Mouse (Mus musculus) embryonic facial prominence, embryonic 10.5 days (tissue): ENCODE results near the gene S100a3. TPM values are rescaled to one million over a fixed set of nuclear protein-coding genes. Genes with fewer than 3 reads are reported as not detected.

Source experiments
- DNase-seq: peaks from one replicate; pipeline ENCODE4 v3.0.0-alpha.2; 2017; ENCODE audit warnings: low spot score
- H3K27ac ChIP-seq: fragments of 300-500 bp; sonication (generic); replicated peaks from 2 replicates; pipeline ENCODE4 v1.5.1; 2016; ENCODE audit warnings: mild to moderate bottlenecking
- H3K27me3 ChIP-seq: fragments of 300-500 bp; sonication (generic); replicated peaks from 2 replicates; pipeline ENCODE4 v1.6.1; 2016; ENCODE audit warnings: low read depth, mild to moderate bottlenecking; ENCODE audit not compliant: poor library complexity, severe bottlenecking
- H3K36me3 ChIP-seq: fragments of 300-500 bp; sonication (generic); replicated peaks from 2 replicates; pipeline ENCODE4 v1.6.1; 2016; ENCODE audit warnings: mild to moderate bottlenecking, moderate library complexity
- H3K4me1 ChIP-seq: fragments of 300-500 bp; sonication (generic); 2 replicates; pipeline ENCODE4 v1.6.1; 2016
- H3K4me3 ChIP-seq: fragments of 300-500 bp; sonication (generic); 2 replicates; pipeline ENCODE4 v1.5.1; 2016; ENCODE audit warnings: mild to moderate bottlenecking, moderate library complexity
- H3K9me3 ChIP-seq: fragments of 300-500 bp; sonication (generic); 2 replicates; pipeline ENCODE4 v1.6.1; 2016; ENCODE audit warnings: mild to moderate bottlenecking
- WGBS: fragments of 180-500 bp; shearing (Covaris S2); methylation state at CpG from one replicate; pipeline ENCODE4 v1.1.7; 2016; 5-methylcytosine and 5-hydroxymethylcytosine counted together
- polyA plus RNA-seq: library from polyadenylated mRNA; unstranded; fragments of >200 nt; fragmentation: Nextera tagmentation; extraction: Ambion mirVana; gene quantifications from 2 replicates; pipeline ENCODE4 v1.2.1, GENCODE M21; 2016

The S100a3 gene
- polyA plus RNA-seq, 1 experiment from 2014 or later = not detected

DNA sequence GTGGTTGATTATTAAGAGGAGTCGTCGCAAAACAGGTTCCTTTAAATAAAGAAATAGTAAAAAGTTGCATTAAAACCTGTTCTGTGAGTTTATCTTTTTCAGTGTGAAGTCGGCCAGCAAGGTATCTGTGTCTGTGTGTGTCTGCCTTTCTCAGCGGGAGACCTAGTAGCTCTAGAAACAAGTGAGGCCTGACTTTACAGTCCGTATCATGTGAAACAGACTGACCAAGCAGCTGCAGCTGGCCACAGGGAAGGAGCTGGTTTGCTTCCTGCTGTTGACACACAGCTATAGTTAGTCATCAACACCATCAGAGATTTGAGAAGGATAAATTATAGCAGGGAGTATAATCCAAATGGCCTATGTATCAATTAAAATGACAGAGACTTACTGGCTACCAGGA is 28.7 kb upstream of the S100a3 start:
- no peaks in the 10 kb centered on the region for H3K4me1 ChIP-seq
- no peaks in the 10 kb centered on the region for H3K36me3 ChIP-seq
- DNase-seq = no peak
- no peak overlapping the region for H3K27ac ChIP-seq
- H3K27me3 ChIP-seq = peaks cover 2% of the 10 kb centered on the region; the same call in 1 of the 2 replicates
- no peaks in the 10 kb centered on the region for H3K9me3 ChIP-seq
- no peak overlapping the region for H3K4me3 ChIP-seq
- WGBS = 71% methylated on average over 5 of the region's 5 CpGs

DNA sequence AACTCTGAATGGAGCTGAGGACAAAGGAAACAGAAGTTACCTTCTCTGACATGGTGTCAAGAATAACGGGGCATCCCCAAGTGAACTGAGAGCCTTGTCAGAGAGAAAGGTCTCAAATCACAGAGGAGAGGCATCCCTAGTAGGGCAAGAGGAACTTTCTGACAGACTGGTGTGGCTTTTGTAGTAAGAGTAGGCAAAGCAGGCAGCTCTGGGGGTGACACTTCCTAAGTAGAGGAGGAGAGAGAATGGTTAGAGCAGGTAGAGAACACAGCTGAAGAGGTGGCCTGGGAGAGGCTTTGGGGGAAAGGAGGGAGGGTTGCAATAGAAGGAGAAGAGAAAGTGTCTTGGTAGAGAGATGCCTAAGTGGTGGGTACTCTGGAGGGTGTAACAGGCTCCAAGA is 24.9 kb upstream of the S100a3 start:
- H3K27me3 ChIP-seq = peaks cover 24% of the 10 kb centered on the region
- H3K4me3 ChIP-seq = no peak overlapping the region
- H3K36me3 ChIP-seq = no peaks in the 10 kb centered on the region
- H3K4me1 ChIP-seq = peaks cover 12% of the 10 kb centered on the region
- H3K27ac ChIP-seq = no peak overlapping the region
- no peak for DNase-seq
- 67% methylated on average over 1 of the region's 1 CpGs for WGBS
- no peaks in the 10 kb centered on the region for H3K9me3 ChIP-seq

DNA sequence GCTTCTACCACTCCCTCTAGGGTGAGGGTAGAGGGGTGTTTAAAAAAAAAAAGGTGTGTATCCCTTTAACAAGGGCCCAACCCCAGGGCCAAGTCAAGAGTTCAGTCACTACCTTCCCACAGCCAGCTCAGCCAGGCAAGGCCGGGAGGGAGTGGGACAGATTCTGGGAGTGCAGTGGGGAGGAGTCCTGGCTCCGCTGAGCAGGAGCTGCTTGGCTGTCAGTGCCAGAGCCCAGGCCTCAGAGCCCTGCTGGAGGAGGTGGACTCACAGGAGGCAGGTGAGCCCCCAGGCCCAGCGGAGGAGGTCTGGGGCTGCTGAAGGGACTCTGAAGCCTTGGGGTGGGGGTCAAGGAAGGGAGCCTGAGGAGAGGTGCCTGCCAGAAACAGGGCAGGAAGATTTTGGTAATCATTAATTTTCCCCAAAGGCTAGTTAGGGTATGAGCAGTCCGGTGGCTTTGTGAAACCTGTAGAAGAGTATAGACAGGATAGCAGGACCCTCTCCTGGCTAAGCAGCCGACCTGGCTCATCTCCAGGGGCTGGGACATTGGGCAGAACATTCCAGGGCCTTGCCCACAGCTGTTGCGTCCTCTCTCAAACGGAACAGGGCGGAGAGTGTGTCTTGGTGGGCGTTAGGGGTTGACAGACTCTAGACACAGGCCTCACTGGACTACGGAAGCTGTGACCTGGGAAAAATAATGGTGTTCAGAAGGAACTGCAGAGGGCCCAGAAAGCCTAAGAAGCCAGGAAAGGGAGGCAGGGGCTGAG is 23.1 kb upstream of the S100a3 start, which contains the start of gene S100a16:
Gene S100a16 (plus strand): TSS at position 114 of the 764 bp plus-strand sequence.
- H3K27ac ChIP-seq = no peak within 1 kb of the TSS
- no peak for DNase-seq
- 46% methylated on average over 10 of the region's 10 CpGs for WGBS
- no peak within 1 kb of the TSS for H3K4me3 ChIP-seq
- H3K27me3 ChIP-seq = peaks cover 24% of the 10 kb centered on the region
- no peaks in the 10 kb centered on the region for H3K9me3 ChIP-seq
- H3K36me3 ChIP-seq = no peaks in the 10 kb centered on the region
- peaks cover 30% of the 10 kb centered on the region for H3K4me1 ChIP-seq

DNA sequence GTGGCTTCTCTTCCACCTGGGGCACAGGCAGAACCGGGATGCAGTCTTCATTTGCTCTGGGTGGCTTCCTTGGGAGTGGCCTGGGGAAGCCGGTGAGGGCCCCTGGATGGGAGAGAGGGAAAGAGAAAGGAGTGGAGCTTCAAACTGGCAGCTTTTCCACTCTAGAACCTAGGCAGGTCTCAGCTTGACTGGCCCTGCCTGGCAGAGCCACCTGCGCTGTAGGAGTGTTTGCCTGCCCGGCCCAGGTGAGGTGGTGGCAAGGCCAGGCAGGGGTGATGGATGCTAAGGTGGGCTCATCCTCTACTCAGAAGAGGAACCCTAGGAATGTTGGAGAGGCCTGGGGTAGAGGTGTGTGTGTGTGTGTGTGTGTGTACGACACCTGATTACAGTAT is 22.5 kb upstream of the S100a3 start:
- no peak overlapping the region for H3K4me3 ChIP-seq
- no peaks in the 10 kb centered on the region for H3K9me3 ChIP-seq
- H3K27ac ChIP-seq = no peak overlapping the region
- H3K4me1 ChIP-seq = peaks cover 36% of the 10 kb centered on the region
- H3K36me3 ChIP-seq = no peaks in the 10 kb centered on the region
- DNase-seq = no peak
- H3K27me3 ChIP-seq = peaks cover 24% of the 10 kb centered on the region
- 75% methylated on average over 5 of the region's 5 CpGs for WGBS

DNA sequence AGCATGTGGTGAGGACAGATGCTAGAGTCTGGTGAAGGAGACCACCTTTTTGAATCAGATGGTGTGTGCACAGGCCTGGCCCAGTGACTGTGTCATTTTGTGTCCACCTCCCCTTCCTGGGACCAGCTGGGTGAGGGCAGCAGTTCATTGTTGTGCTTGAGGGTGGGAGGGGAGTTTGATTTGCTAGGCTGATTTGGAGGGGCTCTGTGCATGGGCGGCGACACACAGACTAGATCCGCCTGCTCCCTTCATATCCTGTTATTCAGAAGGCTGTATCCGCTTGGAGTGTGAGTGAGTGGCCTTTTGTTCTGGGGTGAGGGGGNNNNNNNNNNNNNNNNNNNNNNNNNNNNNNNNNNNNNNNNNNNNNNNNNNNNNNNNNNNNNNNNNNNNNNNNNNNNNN is 19.5 kb upstream of the S100a3 start:
- no peaks in the 10 kb centered on the region for H3K9me3 ChIP-seq
- peaks cover 26% of the 10 kb centered on the region for H3K27me3 ChIP-seq
- peaks cover 36% of the 10 kb centered on the region for H3K4me1 ChIP-seq
- no peak overlapping the region; the same call in 1 of the 2 replicates for H3K4me3 ChIP-seq
- no peaks in the 10 kb centered on the region for H3K36me3 ChIP-seq
- no peak for DNase-seq
- 49% methylated on average over 4 of the region's 4 CpGs for WGBS
- H3K27ac ChIP-seq = peak overlapping the region; percentile 48

DNA sequence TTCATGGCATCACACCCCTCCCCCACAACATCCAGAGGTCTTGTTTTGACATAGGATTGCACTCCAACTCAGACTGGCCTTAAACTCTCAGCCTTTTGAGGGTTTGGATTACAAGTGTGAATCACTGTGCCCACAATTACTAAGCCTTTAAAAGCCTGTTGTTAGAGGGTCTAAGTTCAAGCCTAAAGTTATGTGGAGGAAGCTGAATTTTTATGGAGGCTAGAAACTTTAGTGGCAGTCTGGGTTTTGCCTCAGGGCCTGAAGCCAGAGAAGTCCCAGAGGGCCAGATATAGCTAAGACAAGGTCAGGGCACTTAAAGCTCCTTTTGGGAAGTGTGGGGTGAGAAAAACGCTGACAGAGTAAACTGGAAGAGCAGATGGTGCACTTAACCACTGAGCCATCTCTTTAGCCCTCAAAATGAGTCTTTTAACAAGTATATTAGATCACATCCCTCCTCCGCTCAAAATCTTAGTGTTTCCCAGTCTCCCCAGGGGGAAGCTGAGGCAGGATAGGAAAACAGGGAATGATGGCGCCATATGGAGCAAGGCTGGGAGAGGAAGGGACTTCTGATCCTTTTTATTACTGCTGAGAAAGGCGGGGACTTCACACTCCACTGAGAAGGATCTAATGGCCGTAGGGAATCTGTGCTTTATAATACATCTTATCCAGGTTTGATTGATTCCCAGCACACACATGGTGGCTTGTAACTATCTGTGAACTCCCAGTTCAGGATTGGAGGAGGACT is 10.5 kb upstream of the S100a3 start:
- DNase-seq = no peak
- WGBS = 64% methylated on average over 5 of the region's 5 CpGs
- Histone ChIP-seq H3K36me3 (no peaks in the 10 kb centered on the region), H3K27ac (no peak overlapping the region), H3K4me3 (no peak overlapping the region), H3K9me3 (no peaks in the 10 kb centered on the region), H3K4me1 (peaks cover 16% of the 10 kb centered on the region; the same call in 1 of the 2 replicates), H3K27me3 (0 out of 2 replicates have a peak, but pooled peaks cover 2% of the 10 kb centered on the region)

DNA sequence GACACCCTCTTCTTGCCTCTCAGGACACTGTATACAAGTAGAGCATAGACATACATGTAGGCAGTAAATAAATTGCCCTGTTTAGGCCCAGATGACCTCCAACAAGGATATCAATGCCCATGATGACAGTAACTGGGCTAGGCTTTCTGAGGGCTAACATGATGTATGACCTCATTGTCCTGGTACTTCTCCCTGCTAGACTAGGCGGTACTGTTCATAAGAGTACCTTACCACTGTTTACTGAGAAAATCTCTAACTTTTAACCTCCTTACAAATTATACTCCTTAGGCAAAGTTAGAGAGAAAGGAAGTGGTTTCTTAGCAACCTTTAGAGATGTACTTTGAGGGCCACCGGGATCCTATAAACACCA is 10.0 kb upstream of the S100a3 start:
- H3K4me3 ChIP-seq = no peak overlapping the region
- no peaks in the 10 kb centered on the region for H3K9me3 ChIP-seq
- H3K36me3 ChIP-seq = no peaks in the 10 kb centered on the region
- WGBS = 96% methylated on average over 2 of the region's 2 CpGs
- no peak overlapping the region for H3K27ac ChIP-seq
- H3K4me1 ChIP-seq = peaks cover 16% of the 10 kb centered on the region; the same call in 1 of the 2 replicates
- no peaks in the 10 kb centered on the region for H3K27me3 ChIP-seq
- no peak for DNase-seq

DNA sequence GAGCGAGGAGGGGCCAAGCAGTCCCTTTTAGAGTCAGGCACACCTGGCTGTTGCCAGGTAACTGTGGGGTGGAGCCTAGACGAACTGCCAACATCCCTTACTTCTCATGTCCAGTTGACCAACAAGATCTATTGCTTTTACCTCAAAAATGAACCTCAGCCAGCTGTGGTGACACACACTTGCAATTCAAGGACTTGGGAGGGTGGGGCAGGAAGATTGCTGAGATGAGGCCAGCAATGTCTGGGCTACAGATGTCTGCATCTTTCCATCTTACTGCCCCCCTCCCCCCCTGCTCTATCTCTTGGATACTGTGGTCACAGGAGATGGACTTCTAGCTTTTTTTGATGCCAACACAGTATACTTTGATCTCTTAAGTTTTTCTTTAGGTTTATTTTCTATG is 8.1 kb upstream of the S100a3 start:
- WGBS = 79% methylated on average over 2 of the region's 2 CpGs
- DNase-seq = no peak
- Histone ChIP-seq H3K36me3 (no peaks in the 10 kb centered on the region), H3K27me3 (no peaks in the 10 kb centered on the region), H3K4me3 (no peak overlapping the region), H3K9me3 (no peaks in the 10 kb centered on the region), H3K4me1 (peaks cover 16% of the 10 kb centered on the region; the same call in 1 of the 2 replicates), H3K27ac (no peak overlapping the region)

DNA sequence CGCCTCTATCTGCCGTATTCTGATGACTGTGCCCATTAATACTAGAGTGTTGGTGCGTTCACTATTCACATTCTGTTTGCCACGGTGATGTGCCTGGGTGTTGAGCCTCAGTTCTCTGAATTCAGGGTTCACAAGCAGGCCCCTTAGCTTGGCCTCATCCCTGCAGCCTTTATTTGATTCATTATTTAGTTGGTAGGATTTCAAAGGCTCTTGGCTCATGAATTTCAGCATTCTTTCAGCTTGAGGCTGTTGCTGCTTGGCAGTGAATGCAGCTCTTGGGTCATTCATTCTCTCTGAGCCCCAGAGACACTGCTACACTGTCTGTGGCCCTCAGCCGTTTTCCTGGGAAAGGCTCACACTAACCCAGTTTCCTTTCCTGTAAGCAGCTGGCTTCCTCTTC is 4.4 kb upstream of the S100a3 start:
- WGBS = 66% methylated on average over 5 of the region's 5 CpGs
- no peaks in the 10 kb centered on the region for H3K9me3 ChIP-seq
- no peak overlapping the region for H3K4me3 ChIP-seq
- no peaks in the 10 kb centered on the region for H3K4me1 ChIP-seq
- H3K36me3 ChIP-seq = no peaks in the 10 kb centered on the region
- no peak for DNase-seq
- H3K27me3 ChIP-seq = no peaks in the 10 kb centered on the region
- no peak overlapping the region for H3K27ac ChIP-seq

DNA sequence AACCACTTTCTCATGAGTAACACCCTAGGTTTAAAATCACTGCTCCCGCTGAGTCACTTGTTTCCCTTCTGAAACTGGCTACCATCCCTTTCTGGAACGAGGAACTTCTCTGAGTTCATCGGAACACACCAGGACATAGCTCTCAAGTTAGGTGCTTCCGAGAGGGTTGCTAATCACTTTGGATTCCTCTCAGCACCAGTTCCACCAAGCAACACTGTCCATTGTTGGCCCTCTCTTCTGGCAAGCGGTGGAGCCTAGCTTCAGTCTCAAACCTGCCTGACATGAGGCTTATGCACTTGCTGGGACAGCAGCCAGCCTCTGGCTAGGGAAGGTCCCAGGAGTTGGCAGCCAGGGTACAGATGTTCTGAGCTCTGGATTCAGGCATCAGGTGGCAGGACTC is 14.3 kb downstream of the S100a3 start:
- Histone ChIP-seq H3K36me3 (no peaks in the 10 kb centered on the region), H3K27ac (no peak overlapping the region), H3K27me3 (no peaks in the 10 kb centered on the region), H3K9me3 (no peaks in the 10 kb centered on the region), H3K4me1 (no peaks in the 10 kb centered on the region; the same call in 1 of the 2 replicates), H3K4me3 (no peak overlapping the region)
- DNase-seq = no peak
- 88% methylated on average over 5 of the region's 5 CpGs for WGBS

DNA sequence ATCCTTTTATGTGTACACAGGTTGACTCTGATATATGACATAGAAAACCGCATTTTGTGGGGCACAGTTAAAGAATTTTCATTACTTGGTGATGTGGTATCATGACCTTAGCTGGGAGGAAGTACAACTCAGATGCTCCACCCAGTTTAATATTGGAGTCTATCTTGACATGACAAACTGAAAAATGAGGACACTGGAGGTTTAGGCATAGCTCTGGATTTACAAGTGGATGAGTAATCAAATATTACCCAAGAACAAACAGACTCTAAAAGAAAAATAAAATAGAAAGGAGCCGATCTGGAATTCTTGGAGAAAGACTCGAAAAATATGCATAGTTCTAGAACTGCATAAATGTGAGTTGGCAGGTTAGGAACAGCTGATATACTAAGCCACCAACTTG is 14.9 kb downstream of the S100a3 start:
- WGBS = 86% methylated on average over 3 of the region's 3 CpGs
- Histone ChIP-seq H3K4me3 (no peak overlapping the region), H3K4me1 (no peaks in the 10 kb centered on the region; the same call in 1 of the 2 replicates), H3K27me3 (no peaks in the 10 kb centered on the region), H3K36me3 (no peaks in the 10 kb centered on the region), H3K9me3 (no peaks in the 10 kb centered on the region), H3K27ac (no peak overlapping the region)
- no peak for DNase-seq

DNA sequence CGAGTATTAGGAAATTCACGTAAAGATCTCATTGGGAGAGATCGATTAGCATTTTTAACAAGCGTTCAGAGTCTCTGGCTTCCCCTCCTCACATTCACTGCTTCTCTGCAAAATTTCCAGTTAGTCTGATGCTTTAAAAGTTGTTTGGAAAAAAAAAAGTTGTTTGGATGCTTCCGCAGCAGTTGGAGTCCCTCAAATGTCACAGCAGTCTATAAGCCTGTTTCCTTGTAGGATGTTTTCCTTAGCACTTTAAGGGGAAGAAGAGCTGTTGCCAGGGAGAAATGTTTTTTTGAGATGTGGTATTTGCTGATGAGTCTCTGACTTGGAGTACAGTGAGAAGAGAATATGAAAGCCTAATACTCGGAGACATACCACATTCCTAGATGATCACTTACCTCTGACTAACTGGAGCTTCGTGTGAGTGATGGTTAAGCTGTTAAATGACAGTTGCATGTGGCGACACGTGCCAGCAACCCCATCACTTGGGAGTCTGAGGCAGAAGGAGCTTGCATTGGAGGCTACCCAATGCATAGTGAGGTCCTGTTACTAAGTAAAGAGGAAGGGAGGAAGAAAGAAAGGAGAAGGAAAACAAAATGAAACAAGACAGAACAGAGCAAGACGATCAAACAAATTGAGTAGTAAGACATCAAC is 16.1 kb downstream of the S100a3 start:
- no peak for DNase-seq
- no peaks in the 10 kb centered on the region for H3K9me3 ChIP-seq
- no peak overlapping the region for H3K27ac ChIP-seq
- no peaks in the 10 kb centered on the region for H3K36me3 ChIP-seq
- WGBS = 78% methylated on average over 10 of the region's 10 CpGs
- no peak overlapping the region for H3K4me3 ChIP-seq
- H3K27me3 ChIP-seq = no peaks in the 10 kb centered on the region
- H3K4me1 ChIP-seq = no peaks in the 10 kb centered on the region; the same call in 1 of the 2 replicates
